Mouse (Mus musculus) intestine, postnatal 0 days (tissue): ENCODE data around the gene Phactr2. TPM values are rescaled to one million over a fixed set of nuclear protein-coding genes. Genes with fewer than 3 reads are reported as not detected.

Experiments used
- ATAC-seq: fragments of 200-750 bp; cut with Nextera tagmentation; 2 replicates; pipeline ENCODE4 v1.8.0; 2017; ENCODE audit warnings: mild to moderate bottlenecking, moderate TSS enrichment, moderate library complexity
- H3K27ac ChIP-seq: fragments of 300-500 bp; sonication (generic); 2 replicates; pipeline ENCODE4 v1.5.1; 2014; ENCODE audit warnings: mild to moderate bottlenecking, low read depth, low read length, moderate library complexity
- H3K27me3 ChIP-seq: fragments of 300-500 bp; sonication (generic); replicated peaks from 2 replicates; pipeline ENCODE4 v1.6.1; 2014; ENCODE audit warnings: low read length, mixed read lengths; ENCODE audit not compliant: control insufficient read depth, insufficient read depth
- H3K36me3 ChIP-seq: fragments of 300-500 bp; sonication (generic); 2 replicates; pipeline ENCODE4 v1.6.1; 2014; ENCODE audit warnings: mild to moderate bottlenecking, moderate library complexity; ENCODE audit not compliant: control insufficient read depth, insufficient read depth
- H3K4me1 ChIP-seq: fragments of 300-500 bp; sonication (generic); replicated peaks from 2 replicates; pipeline ENCODE4 v1.6.1; 2014; ENCODE audit warnings: antibody characterized with exemption, low read length, mixed read lengths; ENCODE audit not compliant: control insufficient read depth, insufficient read depth
- H3K4me2 ChIP-seq: fragments of 300-500 bp; sonication (generic); replicated peaks from 2 replicates; pipeline ENCODE4 v1.6.1; 2014; ENCODE audit warnings: low read depth, mild to moderate bottlenecking, moderate library complexity
- H3K4me3 ChIP-seq: fragments of 300-500 bp; sonication (generic); 2 replicates; pipeline ENCODE4 v1.5.1; 2014; ENCODE audit warnings: low read depth, low read length
- H3K9ac ChIP-seq: fragments of 300-500 bp; sonication (generic); 2 replicates; pipeline ENCODE4 v1.6.1; 2014; ENCODE audit warnings: mild to moderate bottlenecking, low read depth, low read length
- H3K9me3 ChIP-seq: fragments of 300-500 bp; sonication (generic); 2 replicates; pipeline ENCODE4 v1.6.1; 2016; ENCODE audit warnings: mixed run types; ENCODE audit not compliant: control insufficient read depth
- CTCF ChIP-seq: sonication (generic); IDR thresholded peaks from 2 replicates; pipeline ENCODE4 v1.5.1; 2016; ENCODE audit warnings: low read depth, mild to moderate bottlenecking, control low read depth, antibody characterized with exemption, moderate library complexity
- WGBS: fragments of 180-500 bp; shearing (Covaris S2); extraction: QIAGEN DNeasy Blood & Tissue Kit; methylation state at CpG from one replicate; pipeline ENCODE4 v1.1.7; 2014; 5-methylcytosine and 5-hydroxymethylcytosine counted together
- polyA plus RNA-seq: library from polyadenylated mRNA; unstranded; fragments of >200 nt; fragmentation: Nextera tagmentation; extraction: Ambion mirVana; gene quantifications from 2 replicates; pipeline ENCODE4 v1.2.1, GENCODE M21; 2015

Gene Phactr2
- polyA plus RNA-seq, 1 experiment from 2014 or later, result 12.3 TPM

- H3K4me1 ChIP-seq, result no peaks in the 10 kb centered on the region
- peak overlapping the region; percentile 90 for H3K4me2 ChIP-seq
- peak overlapping the region; percentile 57; the same call in 1 of the 2 replicates for H3K9ac ChIP-seq
- H3K36me3 ChIP-seq, result no peaks in the 10 kb centered on the region
- no peaks in the 10 kb centered on the region for H3K27me3 ChIP-seq
- no peak for TF ChIP-seq CTCF
- H3K27ac ChIP-seq, result peak overlapping the region; percentile 90; the same call in 1 of the 2 replicates
- WGBS, result 24% methylated on average over 12 of the region's 12 CpGs
- no peaks in the 10 kb centered on the region for H3K9me3 ChIP-seq
- ATAC-seq, result peak; percentile 57
- H3K4me3 ChIP-seq, result peak overlapping the region; percentile 63
These were observed 150.9 kb downstream of the Phactr2 start for GRCm38 (mm10) chr10:13323139-13323805.

GRCm38 (mm10) chr10:13314999-13315398, 159.2 kb downstream of the Phactr2 start:
- no peak overlapping the region for H3K27ac ChIP-seq
- no peak for TF ChIP-seq CTCF
- no peak for ATAC-seq

GRCm38 (mm10) chr10:13312576-13312975, 161.6 kb downstream of the Phactr2 start:
- ATAC-seq, result no peak
- Histone ChIP-seq H3K9me3 (no peaks in the 10 kb centered on the region), H3K27ac (no peak overlapping the region), H3K4me3 (no peak overlapping the region), H3K4me1 (peaks cover 4% of the 10 kb centered on the region; the same call in 1 of the 2 replicates), H3K9ac (no peak overlapping the region), H3K4me2 (no peak overlapping the region), H3K27me3 (no peaks in the 10 kb centered on the region), H3K36me3 (no peaks in the 10 kb centered on the region)
- TF ChIP-seq CTCF, result no peak
- WGBS, result 86% methylated on average over 6 of the region's 6 CpGs

More at GRCm38 (mm10) chr10:13314999-13315398, 159.2 kb downstream of the Phactr2 start:
- Histone ChIP-seq H3K9ac (no peak overlapping the region), H3K9me3 (no peaks in the 10 kb centered on the region), H3K4me1 (no peaks in the 10 kb centered on the region), H3K4me2 (no peak overlapping the region), H3K4me3 (no peak overlapping the region), H3K27me3 (no peaks in the 10 kb centered on the region), H3K36me3 (no peaks in the 10 kb centered on the region)
- WGBS, result 77% methylated on average over 5 of the region's 5 CpGs

- no peak for ATAC-seq
- no peak overlapping the region for H3K4me2 ChIP-seq
These were observed 162.6 kb downstream of the Phactr2 start for GRCm38 (mm10) chr10:13311612-13312011.

GRCm38 (mm10) chr10:13310075-13310474, 164.1 kb downstream of the Phactr2 start:
- no peak overlapping the region for H3K27ac ChIP-seq
- H3K4me3 ChIP-seq, result no peak overlapping the region
- no peak overlapping the region for H3K4me2 ChIP-seq
- H3K9me3 ChIP-seq, result no peaks in the 10 kb centered on the region
- WGBS, result 40% methylated on average over 3 of the region's 3 CpGs
- TF ChIP-seq CTCF, result no peak
- 0 out of 2 replicates have a peak, but pooled peaks have one; percentile 31 for ATAC-seq
- H3K9ac ChIP-seq, result no peak overlapping the region
- no peaks in the 10 kb centered on the region for H3K27me3 ChIP-seq
- no peaks in the 10 kb centered on the region for H3K36me3 ChIP-seq
- peaks cover 4% of the 10 kb centered on the region; the same call in 1 of the 2 replicates for H3K4me1 ChIP-seq

More at GRCm38 (mm10) chr10:13311612-13312011, 162.6 kb downstream of the Phactr2 start:
- H3K4me1 ChIP-seq, result peaks cover 4% of the 10 kb centered on the region; the same call in 1 of the 2 replicates
- H3K4me3 ChIP-seq, result no peak overlapping the region
- WGBS, result 85% methylated on average over 6 of the region's 6 CpGs
- no peaks in the 10 kb centered on the region for H3K9me3 ChIP-seq
- no peak overlapping the region for H3K27ac ChIP-seq
- no peak overlapping the region for H3K9ac ChIP-seq
- H3K36me3 ChIP-seq, result no peaks in the 10 kb centered on the region
- H3K27me3 ChIP-seq, result no peaks in the 10 kb centered on the region
- TF ChIP-seq CTCF, result no peak

GRCm38 (mm10) chr10:13304641-13305241, 169.5 kb downstream of the Phactr2 start:
- WGBS, result 80% methylated on average over 10 of the region's 10 CpGs
- H3K4me2 ChIP-seq, result no peak overlapping the region
- no peak overlapping the region for H3K9ac ChIP-seq
- H3K27ac ChIP-seq, result no peak overlapping the region
- H3K27me3 ChIP-seq, result no peaks in the 10 kb centered on the region
- H3K36me3 ChIP-seq, result no peaks in the 10 kb centered on the region
- no peak for TF ChIP-seq CTCF
- H3K9me3 ChIP-seq, result no peaks in the 10 kb centered on the region
- no peak overlapping the region for H3K4me3 ChIP-seq
- no peak for ATAC-seq
- peaks cover 4% of the 10 kb centered on the region; the same call in 1 of the 2 replicates for H3K4me1 ChIP-seq
